Mouse (Mus musculus) adrenal gland, postnatal 10 days (tissue): Measurements from ENCODE around the gene Klk9. TPM values are rescaled to one million over a fixed set of nuclear protein-coding genes. Genes with fewer than 3 reads are reported as not detected.

Experiments used
- DNase-seq: peaks from one replicate; pipeline ENCODE4 v3.0.0; 2021; ENCODE audit warnings: mixed read lengths
- long read RNA-seq, 2 experiments: library from polyadenylated mRNA; stranded (forward); transcript quantifications; one replicate each; pipeline ENCODE4 v2.0.0; 2021
- total RNA-seq, 2 experiments: library from RNA; stranded (reverse); gene quantifications; 2 replicates each; pipeline ENCODE4 v1.2.3; 2021

The Klk9 gene
- total RNA-seq: not detected
- long read RNA-seq, experiment 1: 0 reads
- long read RNA-seq, experiment 2, partial matches to known transcripts: 0 of 1 reads
- long read RNA-seq, experiment 2, other reads (novel, unspliced or antisense): 1 of 1 reads

DNA sequence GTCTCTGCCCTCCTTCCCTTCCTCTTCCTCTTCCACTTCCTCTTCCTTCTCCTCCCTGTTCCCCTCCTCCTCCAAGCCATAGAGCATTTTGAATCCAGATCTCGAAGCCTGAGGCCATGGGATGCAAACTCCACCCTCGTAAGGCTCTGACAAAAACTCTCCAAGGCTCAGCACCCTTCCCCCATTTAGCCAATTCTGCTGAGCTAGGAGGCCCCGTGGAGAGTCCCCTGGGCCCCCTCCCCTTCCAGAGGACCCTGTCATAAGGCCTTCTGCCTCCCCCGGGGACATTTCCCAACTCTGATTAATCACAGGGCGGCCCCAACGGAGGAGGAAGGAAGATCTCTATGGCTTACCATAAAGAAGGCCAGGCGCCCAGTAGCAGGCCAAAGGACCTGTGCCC lies at the start of gene Klk9:
Klk9 (plus strand) TSS at position 301 of the 400 bp plus-strand sequence.
- DNase-seq: no peak

DNA sequence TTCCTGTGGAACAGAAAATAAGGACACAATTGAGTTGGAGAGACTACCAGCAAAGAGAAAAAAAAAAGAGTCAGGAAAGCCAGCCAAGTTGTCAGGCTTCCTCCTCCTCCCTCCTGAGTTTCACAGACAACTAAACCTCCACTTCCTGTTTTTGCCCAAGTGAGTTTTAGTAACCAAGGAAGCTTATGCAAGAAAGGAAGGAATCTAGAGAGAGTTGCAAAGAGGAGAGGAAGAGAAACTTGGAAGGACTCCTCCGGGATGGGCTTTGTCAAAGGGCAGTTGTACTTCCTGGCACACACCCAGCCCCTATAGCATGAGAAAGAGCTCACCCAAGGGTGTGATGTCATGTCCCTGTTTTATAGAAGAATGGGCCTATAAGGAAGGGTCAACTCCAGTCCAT lies 43.9 kb upstream of the Klk9 start:
- DNase-seq: no peak

DNA sequence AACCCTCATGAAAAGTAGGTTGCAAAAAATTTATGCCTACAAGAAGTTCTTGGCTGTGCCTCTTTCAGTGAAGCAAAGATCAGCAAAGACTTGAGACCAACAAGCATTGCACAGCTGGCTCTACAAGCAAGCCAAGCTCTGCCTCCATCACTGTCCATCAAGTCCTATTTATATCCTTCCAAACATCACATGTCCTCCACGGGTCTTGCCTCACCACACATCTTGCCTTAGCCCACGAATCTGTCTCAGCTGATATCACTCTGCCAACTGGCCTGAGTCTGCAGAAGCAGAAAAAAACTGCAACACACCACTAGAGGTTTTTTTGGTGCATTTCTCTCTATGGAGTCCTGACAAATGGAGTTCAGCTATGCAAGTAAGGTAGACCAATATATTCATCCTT lies 38.9 kb upstream of the Klk9 start:
- no peak for DNase-seq

DNA sequence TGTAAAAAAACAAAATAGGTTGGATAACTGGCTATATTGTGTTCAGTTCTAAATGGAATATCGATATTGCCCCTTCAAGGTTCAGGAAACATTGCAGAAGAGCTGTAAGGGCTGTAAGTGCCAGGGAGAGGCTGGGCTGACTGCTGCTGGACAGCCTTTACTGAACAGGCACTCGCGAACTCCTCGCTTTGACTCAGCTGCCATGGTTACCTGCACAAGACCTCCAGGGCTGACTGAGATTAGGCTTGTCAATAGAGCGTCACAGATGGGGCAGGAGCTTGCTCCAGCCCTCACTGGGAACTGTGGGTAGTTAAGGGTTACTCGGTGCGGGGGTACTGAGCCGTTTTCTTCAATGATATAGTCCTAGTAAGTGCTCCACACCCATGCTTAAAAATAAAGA lies 25.2 kb upstream of the Klk9 start:
- no peak for DNase-seq

DNA sequence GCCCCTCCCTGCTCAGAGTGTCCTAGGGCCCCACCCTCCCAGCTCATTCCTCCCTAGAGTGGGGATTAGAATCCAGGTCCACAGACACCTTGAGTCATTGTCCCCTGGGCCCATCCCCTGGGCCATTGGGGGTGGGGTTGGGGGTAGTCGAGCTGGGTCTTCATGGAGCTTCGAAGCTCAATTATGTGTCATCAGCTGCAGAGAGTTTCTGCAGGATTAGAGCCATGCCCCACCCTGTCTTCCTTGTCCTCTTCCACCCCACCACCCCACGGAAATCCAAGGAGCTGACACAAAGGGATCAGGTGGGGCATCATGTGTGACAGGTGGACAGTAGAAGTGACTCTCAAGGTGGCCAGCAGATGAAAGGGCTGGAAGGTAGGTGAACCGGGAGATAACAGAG lies 23.1 kb upstream of the Klk9 start, which contains the start of gene Klk12:
Klk12 (plus strand) TSS at position 301 of the 400 bp plus-strand sequence.
- no peak for DNase-seq

DNA sequence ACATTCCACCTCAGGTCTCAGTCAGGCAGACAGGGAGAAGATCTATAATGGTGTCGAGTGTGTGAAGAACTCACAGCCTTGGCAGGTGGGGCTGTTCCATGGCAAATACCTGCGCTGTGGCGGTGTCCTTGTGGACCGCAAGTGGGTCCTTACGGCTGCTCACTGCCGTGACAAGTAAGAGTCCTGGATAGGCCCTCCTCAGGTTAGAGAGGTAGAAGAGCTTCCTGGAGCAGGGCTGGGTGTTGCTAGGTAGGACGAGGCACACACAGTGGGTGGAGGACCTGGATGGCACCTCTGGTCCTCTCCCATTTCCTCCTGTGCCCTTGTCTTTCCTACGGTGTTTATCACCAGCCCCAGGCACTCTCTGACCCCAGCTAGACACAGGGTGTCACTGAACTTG lies 22.1 kb upstream of the Klk9 start:
- no peak for DNase-seq

DNA sequence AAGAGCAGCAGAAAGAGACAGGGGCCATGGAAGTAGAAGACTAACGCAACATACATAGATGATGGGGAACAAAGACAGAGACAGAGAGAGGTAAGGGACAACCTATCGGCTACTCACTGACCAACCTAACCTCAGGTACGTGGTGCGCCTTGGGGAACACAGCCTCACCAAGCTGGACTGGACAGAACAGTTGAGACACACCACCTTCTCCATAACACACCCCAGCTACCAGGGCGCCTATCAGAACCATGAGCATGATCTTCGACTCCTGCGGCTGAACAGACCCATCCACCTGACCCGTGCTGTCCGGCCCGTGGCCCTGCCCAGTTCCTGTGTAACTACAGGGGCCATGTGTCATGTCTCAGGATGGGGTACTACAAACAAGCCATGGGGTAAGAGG lies 21.0 kb upstream of the Klk9 start:
- DNase-seq: no peak

DNA sequence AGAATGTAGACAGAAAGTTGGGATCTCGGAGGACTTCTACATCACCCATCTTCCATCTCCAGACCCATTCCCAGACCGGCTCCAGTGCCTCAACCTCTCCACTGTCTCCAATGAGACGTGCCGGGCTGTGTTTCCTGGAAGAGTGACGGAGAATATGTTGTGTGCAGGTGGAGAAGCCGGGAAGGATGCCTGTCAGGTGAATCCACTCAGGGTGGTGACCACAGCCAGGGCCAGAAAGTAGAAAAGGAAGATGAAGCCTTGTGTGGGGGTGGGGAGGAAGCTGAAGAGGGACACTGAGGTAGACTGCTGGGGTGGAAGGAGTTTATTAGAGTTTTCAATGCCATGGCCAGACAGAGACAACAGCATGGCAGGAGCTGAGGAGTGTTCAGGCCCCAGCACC lies 19.8 kb upstream of the Klk9 start:
- no peak for DNase-seq

DNA sequence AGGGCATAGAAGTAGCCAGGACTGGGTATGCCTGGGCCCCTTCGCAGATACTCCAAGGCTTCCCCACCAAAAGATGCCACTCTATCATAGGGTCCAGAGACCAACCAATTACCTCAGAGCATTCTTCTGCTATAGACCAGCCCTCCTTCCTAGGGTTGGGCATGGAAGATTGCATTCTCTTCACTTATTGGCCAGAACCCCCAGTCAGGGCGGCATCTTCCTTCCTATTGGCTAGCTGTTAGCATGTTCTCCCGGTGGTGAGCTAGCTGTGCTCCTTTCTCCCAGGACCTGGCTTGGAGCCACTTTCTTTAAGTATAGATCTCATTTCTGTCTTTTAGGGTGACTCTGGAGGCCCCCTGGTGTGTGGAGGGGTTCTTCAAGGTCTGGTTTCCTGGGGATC lies 18.8 kb upstream of the Klk9 start:
- DNase-seq: no peak

DNA sequence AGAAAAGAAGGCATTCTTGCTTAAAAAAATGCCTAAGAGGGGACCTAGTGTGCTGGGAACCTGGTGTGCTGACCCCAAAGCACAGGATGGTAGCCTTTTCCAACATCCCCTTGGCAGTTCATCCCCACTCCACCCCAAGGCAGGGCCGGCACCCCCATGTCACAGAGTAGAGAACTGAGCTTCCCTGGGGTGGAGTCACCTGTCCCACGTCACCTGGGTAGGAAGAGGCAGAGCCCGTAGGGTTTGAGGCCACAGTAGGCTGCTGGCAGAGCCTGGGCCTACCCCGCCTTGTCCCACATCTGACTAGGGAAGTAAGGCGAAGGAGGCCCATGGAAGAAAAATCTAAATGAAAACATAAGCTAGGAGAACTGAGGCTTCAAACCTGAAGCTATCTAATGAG lies 17.3 kb upstream of the Klk9 start, which contains the start of gene Klk11:
Klk11 (plus strand) TSS at position 241 of the 400 bp plus-strand sequence.
- DNase-seq: no peak

DNA sequence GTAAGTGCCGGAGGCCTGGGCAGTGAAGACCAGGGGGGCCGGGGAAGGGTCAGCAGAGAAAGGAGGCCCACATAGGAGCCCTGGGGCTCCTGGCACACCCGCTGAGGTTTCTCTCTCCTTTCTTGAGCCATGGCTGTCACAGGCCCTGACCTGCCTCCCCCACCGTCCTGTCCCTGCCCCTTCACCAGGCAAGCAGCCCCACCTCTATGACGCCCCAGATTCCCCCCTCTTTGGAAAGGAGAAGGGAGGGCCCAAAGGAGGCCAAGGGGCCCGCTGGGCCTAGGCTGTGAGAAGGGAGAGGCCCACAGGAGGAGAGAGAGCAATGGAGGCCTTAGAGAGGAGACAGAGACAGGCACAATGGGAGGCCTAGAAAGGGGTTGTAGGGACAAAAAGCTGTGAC lies 16.9 kb upstream of the Klk9 start:
- no peak for DNase-seq

DNA sequence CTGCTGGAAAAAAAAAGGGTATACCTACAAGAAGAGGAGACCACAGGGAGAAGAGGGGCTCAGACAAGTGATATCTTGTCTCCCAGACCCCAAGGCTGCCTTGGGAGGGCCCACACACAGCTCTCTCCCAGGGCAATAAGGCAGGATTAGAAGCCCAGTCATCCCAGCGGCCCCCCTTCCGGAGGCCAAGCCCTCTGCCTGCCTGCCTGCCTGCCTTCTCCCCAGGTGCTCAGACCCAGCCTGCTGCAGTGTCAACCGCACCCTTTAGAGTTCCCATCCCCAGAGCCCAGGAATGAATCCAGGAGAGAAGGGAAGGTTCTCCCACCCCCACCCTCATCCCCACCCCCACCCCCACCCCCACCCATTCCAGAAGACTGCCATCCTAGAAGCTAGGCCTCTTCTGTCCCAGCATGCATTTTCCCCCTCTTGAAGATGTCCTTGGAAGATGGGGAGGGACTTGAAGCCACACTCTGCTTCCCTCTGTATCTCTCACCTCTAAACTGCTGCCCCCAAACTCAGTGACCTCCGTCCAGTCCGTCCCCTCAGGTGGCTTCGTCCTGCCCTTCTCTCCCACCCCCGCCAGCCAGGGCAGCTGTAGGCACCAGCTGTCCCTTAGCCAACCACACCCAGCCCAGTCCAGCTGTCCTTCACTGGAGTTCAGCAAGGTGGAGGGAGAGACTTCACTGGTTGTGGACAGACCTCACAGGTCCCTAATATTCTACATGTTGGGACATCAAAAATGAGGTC lies 16.2 kb upstream of the Klk9 start:
- DNase-seq: no peak

DNA sequence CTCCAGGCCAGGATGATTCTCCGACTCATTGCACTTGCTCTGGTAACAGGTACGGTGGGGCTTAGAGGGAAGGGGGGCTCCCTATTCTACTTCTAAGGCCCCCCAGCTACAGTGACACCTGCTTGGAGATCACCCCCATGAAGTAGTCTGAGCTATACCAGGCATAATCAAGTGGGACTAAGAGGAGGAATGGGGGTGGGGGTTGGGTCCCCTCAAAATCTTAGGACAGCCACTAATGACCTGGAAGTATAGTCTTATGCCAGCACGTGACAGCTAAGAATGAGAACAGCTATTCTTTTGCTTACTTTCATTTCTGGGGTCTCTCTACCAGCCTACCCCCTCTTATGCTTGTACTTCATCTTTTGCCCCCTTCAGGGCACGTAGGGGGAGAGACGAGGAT lies 15.2 kb upstream of the Klk9 start:
- DNase-seq: no peak

DNA sequence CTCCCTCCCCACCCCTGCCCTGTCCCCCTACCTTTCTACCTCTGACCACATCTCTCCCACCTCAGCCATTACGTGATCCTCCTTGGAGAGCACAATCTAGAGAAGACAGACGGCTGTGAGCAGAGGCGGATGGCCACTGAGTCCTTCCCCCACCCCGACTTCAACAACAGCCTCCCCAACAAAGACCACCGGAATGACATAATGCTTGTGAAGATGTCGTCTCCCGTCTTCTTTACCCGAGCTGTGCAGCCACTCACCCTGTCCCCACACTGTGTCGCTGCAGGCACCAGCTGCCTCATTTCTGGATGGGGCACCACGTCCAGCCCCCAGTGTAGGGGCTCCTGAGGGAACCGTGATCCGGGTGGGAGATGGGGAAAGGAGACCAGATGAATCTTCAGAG lies 14.3 kb upstream of the Klk9 start:
- DNase-seq: no peak

DNA sequence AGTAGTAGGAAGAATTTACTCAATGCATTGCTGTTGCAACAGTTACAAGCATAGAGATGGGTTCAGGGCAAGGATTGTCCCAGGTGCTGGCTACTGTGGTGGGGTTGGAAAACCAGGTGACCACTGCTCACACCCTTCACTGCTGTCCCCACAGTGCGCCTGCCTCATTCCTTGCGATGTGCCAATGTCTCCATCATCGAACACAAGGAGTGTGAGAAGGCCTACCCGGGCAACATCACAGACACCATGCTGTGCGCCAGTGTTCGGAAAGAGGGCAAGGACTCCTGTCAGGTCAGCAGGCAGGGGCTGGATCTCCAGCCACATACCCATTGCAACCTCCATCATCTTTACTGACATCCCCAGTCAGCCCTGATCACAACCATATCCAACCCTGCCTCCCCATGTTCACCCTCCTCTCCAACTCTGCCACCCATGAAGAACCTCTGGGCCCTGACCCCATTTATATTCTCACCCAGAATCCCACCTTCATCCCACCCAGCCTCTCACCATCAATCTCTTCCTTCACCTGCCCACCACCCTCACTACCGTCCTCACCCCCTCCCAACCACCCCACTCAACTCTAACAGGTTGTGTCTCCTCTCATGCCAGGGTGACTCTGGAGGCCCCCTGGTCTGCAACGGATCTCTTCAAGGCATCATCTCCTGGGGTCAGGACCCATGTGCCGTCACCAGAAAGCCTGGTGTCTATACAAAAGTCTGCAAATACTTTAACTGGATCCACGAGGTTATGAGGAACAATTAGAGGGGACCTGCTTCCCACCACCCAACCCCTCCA lies 13.3 kb upstream of the Klk9 start:
- DNase-seq: no peak

DNA sequence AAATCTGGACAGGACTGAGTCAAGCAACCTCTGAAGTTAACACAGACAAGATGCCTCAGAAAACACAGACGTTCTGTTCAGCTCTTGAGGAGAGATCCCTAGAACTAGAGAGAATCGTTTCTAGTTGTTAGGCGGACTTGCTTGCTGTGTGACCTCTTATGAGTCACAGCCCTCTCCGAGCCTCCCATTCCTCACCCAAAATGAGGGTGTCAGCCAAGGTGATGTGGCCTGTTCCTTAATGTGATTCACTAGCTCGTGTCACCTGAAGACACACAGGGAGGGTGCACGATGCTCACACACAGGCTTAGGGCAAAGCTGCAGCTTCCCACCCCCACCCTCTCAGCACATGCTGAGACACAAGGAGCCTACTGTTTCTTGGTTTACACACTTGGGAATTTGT lies 11.4 kb upstream of the Klk9 start:
- DNase-seq: no peak

DNA sequence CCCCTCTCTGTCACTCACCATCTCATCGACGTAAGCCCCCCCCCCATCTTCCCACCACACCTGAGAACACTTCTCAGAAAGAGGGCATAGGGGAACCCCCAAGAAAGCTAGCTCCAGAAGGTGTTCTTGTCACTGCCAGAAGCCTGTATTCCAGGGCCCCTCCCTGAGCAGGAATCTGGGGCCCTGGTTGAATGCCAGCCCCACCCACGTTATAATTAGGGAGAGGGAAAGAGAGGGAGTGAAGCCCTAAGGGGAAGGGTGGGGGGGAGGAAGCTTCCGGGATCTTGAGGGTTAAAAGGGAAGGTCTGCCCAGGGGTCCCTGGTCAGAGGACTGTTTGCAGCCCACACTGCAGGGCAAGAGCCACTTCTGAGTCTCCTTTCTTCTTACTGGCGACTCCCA lies 10.9 kb upstream of the Klk9 start, which contains the start of gene Klk10:
Klk10 (plus strand) TSS at position 290 of the 400 bp plus-strand sequence.
- DNase-seq: no peak

DNA sequence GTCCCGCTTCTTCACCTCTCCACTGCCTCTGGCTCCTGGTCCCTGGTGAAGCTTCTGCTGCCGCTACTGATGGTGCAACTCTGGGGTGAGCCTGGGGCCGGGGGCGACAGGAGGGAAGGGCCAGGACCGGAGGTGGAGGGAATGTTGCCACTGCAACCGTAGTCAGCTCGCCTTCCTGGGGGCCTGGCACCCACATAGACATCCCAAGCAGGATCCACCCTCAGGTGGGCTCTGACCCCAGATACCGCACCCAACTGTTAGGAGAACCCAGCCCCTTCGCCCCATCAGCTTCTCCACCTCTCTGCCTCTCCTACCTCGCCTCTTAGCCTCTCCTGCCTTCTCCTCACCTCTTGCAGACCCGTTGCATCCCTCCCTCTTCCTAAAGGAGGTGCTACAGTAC lies 10.2 kb upstream of the Klk9 start:
- no peak for DNase-seq

DNA sequence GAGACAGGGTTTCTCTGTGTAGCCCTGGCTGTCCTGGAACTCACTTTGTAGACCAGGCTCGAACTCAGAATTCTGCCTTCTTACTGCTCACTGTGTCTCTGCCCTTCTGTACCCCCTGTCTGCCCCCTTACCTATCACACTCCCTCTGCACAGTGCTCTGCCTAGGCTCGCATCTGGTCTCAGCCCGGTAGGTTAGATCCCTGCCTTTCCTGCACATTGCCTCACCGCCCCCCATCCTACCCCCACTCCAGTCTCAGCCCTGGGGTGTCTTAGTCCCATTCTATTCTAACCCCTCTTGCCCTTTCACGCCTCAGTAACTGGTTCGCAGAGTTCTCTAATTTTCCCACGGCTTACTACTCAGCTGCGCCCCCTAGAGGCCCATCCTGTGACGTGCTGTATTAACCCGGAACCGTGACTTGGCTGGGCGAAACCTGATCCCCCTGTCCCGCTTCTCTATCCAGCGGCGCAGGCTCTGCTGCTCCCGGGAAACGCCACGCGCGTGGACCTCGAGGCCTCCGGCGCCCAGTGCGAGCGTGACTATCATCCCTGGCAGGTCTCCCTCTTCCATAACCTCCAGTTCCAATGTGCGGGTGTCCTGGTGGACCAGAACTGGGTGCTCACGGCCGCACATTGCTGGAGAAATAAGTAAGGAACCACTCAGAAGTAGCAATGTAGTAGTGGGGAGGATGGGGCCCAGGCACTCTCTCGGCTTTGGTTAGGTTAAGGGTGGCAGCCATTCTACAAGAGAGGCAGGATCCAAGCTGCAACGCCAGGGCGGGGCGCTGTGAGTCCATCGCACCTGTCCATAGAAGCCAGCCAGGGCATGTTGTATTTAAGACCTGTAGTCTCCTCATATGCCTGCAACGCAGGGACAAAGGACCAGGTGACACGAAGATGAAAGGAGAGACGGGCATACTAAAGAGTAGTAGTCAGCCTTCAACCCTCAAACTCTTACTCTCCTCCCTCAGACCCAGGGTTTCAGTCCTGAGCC lies 9.1 kb upstream of the Klk9 start:
- peak; percentile 86 for DNase-seq

DNA sequence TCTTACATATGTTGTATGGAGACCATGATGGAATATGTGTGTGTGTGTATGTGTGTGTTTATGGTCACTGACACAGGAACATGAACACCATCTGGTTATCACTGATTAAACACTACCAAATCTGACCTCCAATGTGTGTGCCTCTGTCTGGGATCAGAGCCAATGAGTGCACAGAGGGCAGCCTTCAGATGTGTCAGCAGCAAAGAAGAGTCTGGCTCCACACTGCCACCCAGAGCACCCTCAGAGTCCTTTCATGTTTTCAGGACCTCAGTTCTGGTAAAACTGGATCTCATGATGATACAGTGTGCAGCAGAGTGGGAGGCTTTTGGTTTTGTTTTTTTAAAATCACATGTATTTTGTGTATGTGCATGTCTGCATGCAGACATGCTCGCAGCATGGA lies 6.4 kb upstream of the Klk9 start:
- peak; percentile 68 for DNase-seq

DNA sequence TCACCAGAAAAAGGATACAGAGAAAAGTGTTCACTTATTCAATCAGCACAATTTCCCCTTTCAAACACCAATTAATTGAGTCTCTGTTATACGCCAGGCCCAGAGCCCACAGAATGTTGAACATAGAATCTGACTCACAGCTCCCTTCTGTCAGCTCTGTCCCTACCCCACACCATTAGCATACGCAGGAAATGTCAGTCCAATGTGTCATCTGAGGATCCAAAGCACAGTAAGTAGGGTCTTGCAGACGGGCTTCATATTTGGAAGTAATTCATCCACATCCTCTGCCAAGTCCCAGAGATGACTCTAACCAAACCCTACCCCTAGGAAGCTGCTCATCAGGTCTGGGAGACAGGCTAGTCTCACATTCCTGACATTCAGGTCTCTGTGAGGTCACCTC lies 3.6 kb upstream of the Klk9 start:
- no peak for DNase-seq

DNA sequence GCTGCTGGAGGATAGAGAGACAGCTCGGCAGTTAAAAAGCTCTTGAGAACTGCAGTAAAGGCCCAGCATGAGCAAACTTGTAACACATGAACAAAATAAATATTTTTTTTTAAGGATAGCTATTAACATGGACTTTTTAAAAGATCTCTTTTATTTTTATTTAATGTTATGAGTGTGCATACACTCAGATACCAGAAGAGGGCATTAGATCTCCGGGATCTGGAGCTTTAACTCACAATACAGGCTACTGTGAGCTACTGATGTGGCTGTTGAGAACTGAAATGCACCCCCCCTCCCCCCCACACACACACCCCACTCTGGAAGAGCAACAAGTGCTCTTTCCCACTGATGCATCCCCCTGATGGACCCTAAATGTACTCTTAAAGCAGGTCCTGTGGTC lies 2.4 kb upstream of the Klk9 start:
- no peak for DNase-seq
